Mouse (Mus musculus) intestine, embryonic 15.5 days (tissue): ENCODE data around the gene Prr14l. TPM values are rescaled to one million over a fixed set of nuclear protein-coding genes. Genes with fewer than 3 reads are reported as not detected.
"Not testable (repeated sequence)": the region's sequence is repeated elsewhere in the genome, so short reads cannot be mapped to it uniquely, and the experiment has no call there.

Experiments
- ATAC-seq: fragments of 200-750 bp; cut with Nextera tagmentation; 2 replicates; pipeline ENCODE4 v1.8.0; 2017; ENCODE audit warnings: moderate TSS enrichment, moderate library complexity
- H3K27ac ChIP-seq: fragments of 300-500 bp; sonication (generic); 2 replicates; pipeline ENCODE4 v1.5.1; 2015; ENCODE audit warnings: mild to moderate bottlenecking, inconsistent platforms
- H3K27me3 ChIP-seq: fragments of 300-500 bp; sonication (generic); replicated peaks from 2 replicates; pipeline ENCODE4 v1.6.1; 2015; ENCODE audit warnings: inconsistent platforms
- H3K36me3 ChIP-seq: fragments of 300-500 bp; sonication (generic); 2 replicates; pipeline ENCODE4 v1.6.1; 2015; ENCODE audit warnings: inconsistent platforms
- H3K4me1 ChIP-seq: fragments of 300-500 bp; sonication (generic); replicated peaks from 2 replicates; pipeline ENCODE4 v1.6.1; 2015; ENCODE audit warnings: inconsistent platforms
- H3K4me2 ChIP-seq: fragments of 300-500 bp; sonication (generic); replicated peaks from 2 replicates; pipeline ENCODE4 v1.6.1; 2015; ENCODE audit warnings: mild to moderate bottlenecking, inconsistent platforms
- H3K4me3 ChIP-seq: fragments of 300-500 bp; sonication (generic); replicated peaks from 2 replicates; pipeline ENCODE4 v1.5.1; 2015; ENCODE audit warnings: inconsistent platforms
- H3K9ac ChIP-seq: fragments of 300-500 bp; sonication (generic); 2 replicates; pipeline ENCODE4 v1.6.1; 2015; ENCODE audit warnings: inconsistent platforms
- H3K9me3 ChIP-seq: fragments of 300-500 bp; sonication (generic); 2 replicates; pipeline ENCODE4 v1.6.1; 2016; ENCODE audit warnings: inconsistent platforms
- WGBS: fragments of 180-500 bp; shearing (Covaris S2); methylation state at CpG from one replicate; pipeline ENCODE4 v1.1.7; 2015; 5-methylcytosine and 5-hydroxymethylcytosine counted together
- polyA plus RNA-seq: library from polyadenylated mRNA; unstranded; fragments of >200 nt; fragmentation: Nextera tagmentation; extraction: Ambion mirVana; gene quantifications from 2 replicates; pipeline ENCODE4 v1.2.1, GENCODE M21; 2015

The Prr14l gene
- polyA plus RNA-seq, 1 experiment from 2014 or later, result 12.4 TPM

DNA sequence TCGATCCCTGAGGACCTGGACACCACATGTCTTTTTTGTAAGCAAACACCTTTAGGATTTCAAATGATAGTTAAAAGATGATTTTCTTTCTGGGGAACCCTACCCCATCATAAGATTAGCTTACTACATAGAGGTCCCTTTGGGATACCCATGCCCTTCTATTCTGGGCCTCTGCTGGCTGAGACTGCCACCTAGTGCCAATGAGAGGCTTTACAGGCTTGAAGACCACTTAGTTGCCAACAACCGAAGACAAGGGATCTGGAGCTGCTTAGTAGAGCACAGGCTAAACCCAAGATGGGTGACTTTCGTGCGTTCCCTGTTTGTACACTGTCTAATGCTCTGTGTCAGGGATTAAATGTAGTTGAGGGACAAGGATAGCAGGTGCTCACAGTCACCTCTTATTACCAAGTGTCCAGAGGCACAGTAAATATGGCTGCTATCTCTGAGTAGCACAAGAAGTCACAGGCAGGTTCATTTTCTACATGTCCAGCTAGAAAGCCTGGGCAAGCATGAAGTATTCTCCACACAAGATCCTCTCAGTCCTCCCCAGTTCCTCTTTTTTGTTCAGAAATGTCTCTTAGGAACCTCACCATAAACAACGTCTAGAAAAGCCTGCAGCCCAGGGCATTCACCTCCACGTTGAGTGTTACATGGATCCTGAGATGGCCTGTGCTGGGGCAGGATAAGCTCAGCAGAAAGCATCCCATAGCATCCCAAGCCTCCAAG, 106.2 kb downstream of the Prr14l start:
- Histone ChIP-seq H3K4me1 (peaks cover 33% of the 10 kb centered on the region), H3K4me2 (no peak overlapping the region), H3K36me3 (no peaks in the 10 kb centered on the region), H3K4me3 (no peak overlapping the region), H3K9me3 (no peaks in the 10 kb centered on the region), H3K27me3 (no peaks in the 10 kb centered on the region), H3K9ac (no peak overlapping the region), H3K27ac (0 out of 2 replicates have a peak overlapping the region, but pooled peaks have one; percentile 24)
- ATAC-seq, result no peak; the same call in 1 of the 2 replicates
- WGBS, result 59% methylated on average over 6 of the region's 6 CpGs

DNA sequence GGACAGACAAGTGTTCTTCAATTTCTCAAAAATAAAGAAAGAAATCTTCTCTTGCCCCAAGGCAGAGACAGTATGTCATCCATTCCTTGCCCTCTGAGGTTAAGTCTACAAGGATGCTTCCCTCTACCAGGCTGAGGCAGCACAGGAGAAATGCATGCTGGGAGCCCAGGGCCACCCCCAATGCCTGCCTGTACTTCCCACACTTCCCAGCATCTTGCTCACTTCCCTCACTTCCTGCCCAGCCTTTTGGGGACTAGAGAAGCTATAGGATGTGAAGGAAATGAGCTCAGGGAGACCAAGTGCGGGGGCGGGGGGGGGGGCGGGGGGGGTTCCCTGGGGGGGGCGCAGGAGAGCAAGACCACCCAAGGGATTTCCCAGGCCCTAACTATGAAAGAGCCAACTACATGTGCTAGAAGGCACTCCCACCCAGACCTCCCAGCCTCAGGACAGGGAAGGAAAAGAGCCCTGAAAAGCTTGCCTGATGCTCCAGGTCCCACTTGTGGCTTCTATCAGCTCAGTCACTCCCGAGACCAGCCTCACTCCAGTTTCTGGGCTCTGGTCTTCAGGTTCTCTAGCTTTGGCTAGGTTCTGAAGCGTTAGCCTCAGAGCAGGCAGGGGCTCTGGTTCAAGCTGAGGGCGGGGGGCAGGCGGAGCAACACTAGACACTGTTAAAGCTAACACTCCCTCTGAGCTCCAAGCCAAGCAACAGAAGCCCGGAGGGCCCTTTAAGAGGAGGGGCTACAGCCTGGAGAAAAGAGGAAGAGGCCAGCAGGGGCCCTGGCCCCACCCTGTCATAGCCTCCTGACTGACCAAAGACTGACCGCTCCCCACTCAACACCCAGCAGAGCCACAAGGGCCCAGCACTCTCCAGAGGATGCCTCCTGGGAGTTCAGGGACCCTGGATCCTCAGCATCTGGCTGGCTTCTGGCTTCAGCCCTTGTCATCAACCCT, 108.1 kb downstream of the Prr14l start:
- WGBS, result 5% methylated on average over 10 of the region's 10 CpGs
- no peaks in the 10 kb centered on the region for H3K27me3 ChIP-seq
- H3K27ac ChIP-seq, result peak overlapping the region; percentile 80
- no peaks in the 10 kb centered on the region for H3K36me3 ChIP-seq
- no peaks in the 10 kb centered on the region for H3K9me3 ChIP-seq
- peak overlapping the region; percentile 48 for H3K4me3 ChIP-seq
- peak overlapping the region; percentile 66 for H3K4me2 ChIP-seq
- peak overlapping the region; percentile 53 for H3K9ac ChIP-seq
- H3K4me1 ChIP-seq, result peaks cover 32% of the 10 kb centered on the region
- peak; percentile 88 for ATAC-seq

DNA sequence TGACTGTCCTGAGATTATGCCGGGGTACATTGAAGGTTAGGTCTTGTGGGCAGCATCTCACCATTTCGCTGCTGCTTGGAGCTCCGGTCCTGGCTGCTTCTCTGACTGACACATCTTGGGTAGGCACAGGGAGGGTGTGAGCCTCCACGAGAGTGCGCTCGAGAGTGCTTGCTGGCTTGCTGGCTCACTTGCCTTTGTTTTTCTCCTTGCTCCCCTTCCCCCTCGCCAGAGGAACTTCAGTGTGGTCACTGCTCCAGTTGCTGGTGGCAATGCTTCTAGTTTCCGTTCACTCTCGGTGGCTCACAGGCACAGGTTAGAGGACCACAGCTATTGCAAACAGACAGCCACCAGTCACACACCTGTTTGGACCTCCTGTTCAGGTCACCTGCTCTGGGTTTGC, 111.9 kb downstream of the Prr14l start:
- 68% methylated on average over 9 of the region's 9 CpGs for WGBS
- peaks cover 32% of the 10 kb centered on the region for H3K4me1 ChIP-seq
- H3K36me3 ChIP-seq, result no peaks in the 10 kb centered on the region; the same call in 1 of the 2 replicates
- H3K9ac ChIP-seq, result no peak overlapping the region
- no peaks in the 10 kb centered on the region for H3K9me3 ChIP-seq
- H3K4me3 ChIP-seq, result no peak overlapping the region
- no peak overlapping the region for H3K27ac ChIP-seq
- no peaks in the 10 kb centered on the region for H3K27me3 ChIP-seq
- no peak for ATAC-seq
- H3K4me2 ChIP-seq, result no peak overlapping the region

DNA sequence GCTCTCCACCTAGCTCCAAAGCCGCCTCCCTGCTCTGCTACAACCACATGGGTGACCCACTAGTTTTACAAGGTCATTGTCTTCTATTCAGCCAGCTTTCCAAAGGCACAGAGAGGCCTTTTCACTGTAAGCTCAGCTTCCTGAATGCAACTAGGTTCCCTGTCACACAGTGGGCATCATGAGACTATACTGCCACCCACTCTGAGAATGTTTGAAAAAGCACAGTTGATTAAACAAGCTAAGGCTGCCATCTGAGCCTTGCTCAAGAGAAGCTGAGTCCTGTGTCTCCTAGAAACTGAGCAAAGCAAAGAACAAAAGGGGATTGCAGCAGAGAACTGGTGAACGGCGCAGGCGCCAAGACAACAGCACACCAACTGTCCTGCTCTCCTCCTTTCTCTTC, 112.7 kb downstream of the Prr14l start:
- H3K4me1 ChIP-seq, result peaks cover 25% of the 10 kb centered on the region
- 92% methylated on average over 4 of the region's 4 CpGs for WGBS
- H3K4me3 ChIP-seq, H3K4me2 ChIP-seq, H3K27me3 ChIP-seq, ATAC-seq, H3K9me3 ChIP-seq, H3K9ac ChIP-seq, H3K36me3 ChIP-seq, H3K27ac ChIP-seq: not testable (repeated sequence)

DNA sequence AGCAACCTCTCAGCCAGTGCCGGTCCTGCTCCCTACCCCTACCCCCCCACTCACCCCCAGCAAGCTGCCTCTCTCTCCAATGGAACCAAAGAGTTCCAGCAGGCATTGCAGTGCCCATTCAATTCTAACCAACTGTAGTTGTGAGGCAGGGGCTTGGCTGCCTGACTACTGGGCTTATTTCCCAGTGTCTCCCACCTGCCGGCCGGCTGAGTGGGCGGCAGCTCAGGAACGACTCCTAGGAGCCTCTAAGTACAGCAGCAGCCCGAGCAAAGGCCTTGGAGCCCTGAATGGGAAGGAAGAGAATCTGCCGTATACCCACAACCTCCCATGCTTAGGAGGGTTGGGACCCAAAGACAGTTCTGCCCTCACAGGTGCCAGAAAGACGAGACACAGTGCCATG, 113.2 kb downstream of the Prr14l start:
- not testable (repeated sequence) for H3K4me2 ChIP-seq, H3K27me3 ChIP-seq, H3K27ac ChIP-seq, H3K9me3 ChIP-seq, H3K9ac ChIP-seq, H3K36me3 ChIP-seq, ATAC-seq, H3K4me3 ChIP-seq
- 85% methylated on average over 8 of the region's 8 CpGs for WGBS
- H3K4me1 ChIP-seq, result peaks cover 23% of the 10 kb centered on the region

DNA sequence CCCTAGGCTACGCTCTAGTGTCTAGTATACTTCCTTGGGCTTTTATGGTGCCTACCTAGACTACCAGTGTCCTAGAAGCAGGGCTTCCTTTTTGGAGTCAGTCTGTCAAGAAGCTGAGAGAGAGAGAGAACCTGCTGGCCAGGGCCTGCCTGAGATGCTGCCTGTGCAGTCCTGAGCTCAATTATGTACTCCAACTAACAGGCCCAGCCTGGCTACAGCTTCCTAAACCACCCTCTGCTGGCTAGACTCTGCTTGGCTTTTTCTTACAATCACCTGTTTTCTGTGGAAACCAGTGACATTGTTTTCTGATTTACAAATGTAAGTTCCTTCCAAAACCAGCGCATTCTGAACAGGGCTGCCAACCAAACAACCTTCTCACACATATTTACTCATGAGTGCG, 113.9 kb downstream of the Prr14l start:
- H3K4me3 ChIP-seq, result no peak overlapping the region
- no peak overlapping the region for H3K27ac ChIP-seq
- no peak for ATAC-seq
- H3K4me2 ChIP-seq, result no peak overlapping the region
- no peaks in the 10 kb centered on the region for H3K9me3 ChIP-seq
- H3K9ac ChIP-seq, result no peak overlapping the region
- WGBS, result 84% methylated on average over 3 of the region's 3 CpGs
- H3K36me3 ChIP-seq, result peaks cover 4% of the 10 kb centered on the region; the same call in 1 of the 2 replicates
- no peaks in the 10 kb centered on the region for H3K27me3 ChIP-seq
- H3K4me1 ChIP-seq, result peaks cover 19% of the 10 kb centered on the region

Other genes starting within 250 kb of the Prr14l start
- gene Yes1, start 243.1 kb downstream of the Prr14l start, polyA plus RNA-seq, result 31.5 and 35.4 TPM in 2 replicates
- 91.1 and 97.2 TPM in 2 replicates for gene Pisd, start 68.6 kb downstream of the Prr14l start, polyA plus RNA-seq
- gene Gm20671, start 27.1 kb downstream of the Prr14l start, polyA plus RNA-seq, result not detected in 2 replicates
- 17.3 and 20.2 TPM in 2 replicates for gene Depdc5, start 9.4 kb upstream of the Prr14l start, polyA plus RNA-seq
- gene Ywhah, start 164.6 kb upstream of the Prr14l start, polyA plus RNA-seq, result 440 and 463 TPM in 2 replicates
- gene Slc5a1, start 250.0 kb upstream of the Prr14l start, polyA plus RNA-seq, result 52.1 and 61.9 TPM in 2 replicates